Mouse (Mus musculus): Measurements from ENCODE around the gene Fam78b. TPM values are rescaled to one million over a fixed set of nuclear protein-coding genes. Genes with fewer than 3 reads are reported as not detected.
A peak's percentile ranks its signal among the peaks of the same experiment; 100 is the strongest.

Fam78b gene
- polyA plus RNA-seq, 1 experiment from 2014 or later, result 2.4 TPM

GRCm38 (mm10) chr1:167007341-167007740, 6.1 kb downstream of the Fam78b start:
- H3K27me3 ChIP-seq (replicated peaks; ENCODE audit: low read depth, poor library complexity, severe bottlenecking), result peaks cover 14% of the 10 kb centered on the region
- no peaks in the 10 kb centered on the region for H3K9me3 ChIP-seq
- H3K4me1 ChIP-seq, result peaks cover 30% of the 10 kb centered on the region
- DNase-seq (ENCODE audit: low spot score), result no peak
- H3K36me3 ChIP-seq (replicated peaks), result no peaks in the 10 kb centered on the region
- no peak overlapping the region for H3K4me3 ChIP-seq
- WGBS, result 85% methylated on average over 6 of the region's 6 CpGs
- H3K27ac ChIP-seq (replicated peaks), result no peak overlapping the region

GRCm38 (mm10) chr1:167010190-167010589, 9.0 kb downstream of the Fam78b start:
- DNase-seq (ENCODE audit: low spot score), result no peak
- Histone ChIP-seq H3K27me3 (replicated peaks; ENCODE audit: low read depth, poor library complexity, severe bottlenecking) (no peaks in the 10 kb centered on the region), H3K9me3 (no peaks in the 10 kb centered on the region), H3K4me3 (no peak overlapping the region), H3K27ac (replicated peaks) (no peak overlapping the region), H3K4me1 (peaks cover 26% of the 10 kb centered on the region), H3K36me3 (replicated peaks) (no peaks in the 10 kb centered on the region)
- 89% methylated on average over 9 of the region's 9 CpGs for WGBS

DNA sequence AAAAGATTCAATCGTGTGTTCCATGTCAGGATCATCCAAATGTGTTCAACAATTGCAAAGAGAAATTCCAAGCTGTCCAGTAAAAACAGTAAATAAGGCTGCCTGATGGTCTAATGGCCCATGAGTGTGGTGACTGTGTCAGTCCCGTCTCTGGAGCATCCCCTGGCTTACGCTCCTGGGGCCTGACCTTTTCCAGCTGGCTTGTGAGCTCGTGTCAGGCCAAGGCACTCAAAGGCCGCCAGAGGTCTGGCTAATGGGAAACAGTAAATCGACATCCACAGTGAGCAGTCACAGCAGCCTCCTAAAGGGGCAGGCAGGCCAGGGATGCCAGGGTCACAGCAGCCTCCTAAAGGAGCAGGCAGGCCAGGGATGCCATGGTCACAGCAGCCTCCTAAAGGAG, 10.1 kb downstream of the Fam78b start:
- Histone ChIP-seq H3K27ac (replicated peaks) (0 out of 2 replicates have a peak overlapping the region, but pooled peaks have one; percentile 4), H3K4me3 (no peak overlapping the region), H3K4me1 (peaks cover 30% of the 10 kb centered on the region), H3K36me3 (replicated peaks) (no peaks in the 10 kb centered on the region), H3K9me3 (no peaks in the 10 kb centered on the region), H3K27me3 (replicated peaks; ENCODE audit: low read depth, poor library complexity, severe bottlenecking) (no peaks in the 10 kb centered on the region)
- WGBS, result 26% methylated on average over 6 of the region's 6 CpGs
- DNase-seq (ENCODE audit: low spot score), result peak; percentile 27

DNA sequence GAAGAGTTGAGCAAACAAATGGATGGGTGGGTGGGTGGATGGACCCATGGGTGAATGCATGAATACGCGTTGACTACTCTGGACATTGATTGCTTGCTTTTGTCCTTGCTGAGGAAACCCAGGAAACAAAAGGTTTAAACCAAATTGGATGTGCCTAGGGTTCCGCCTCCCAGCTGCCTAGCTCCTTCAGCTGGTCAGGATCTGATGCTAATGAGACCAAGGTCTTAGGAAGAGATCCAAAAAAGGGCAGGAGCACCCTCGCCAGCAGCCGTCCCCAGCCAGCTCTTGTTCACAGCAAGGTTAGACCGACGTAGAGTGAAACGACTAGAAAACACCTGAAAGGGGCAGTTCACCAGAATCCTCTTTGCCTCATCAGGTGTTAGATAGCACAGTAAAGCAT, 11.4 kb downstream of the Fam78b start:
- Histone ChIP-seq H3K4me1 (peaks cover 35% of the 10 kb centered on the region), H3K27me3 (replicated peaks; ENCODE audit: low read depth, poor library complexity, severe bottlenecking) (no peaks in the 10 kb centered on the region), H3K36me3 (replicated peaks) (no peaks in the 10 kb centered on the region), H3K9me3 (no peaks in the 10 kb centered on the region), H3K27ac (replicated peaks) (no peak overlapping the region), H3K4me3 (no peak overlapping the region)
- WGBS, result 85% methylated on average over 8 of the region's 8 CpGs
- no peak for DNase-seq (ENCODE audit: low spot score)

- H3K9me3 ChIP-seq, result no peaks in the 10 kb centered on the region
- H3K27me3 ChIP-seq (replicated peaks; ENCODE audit: low read depth, poor library complexity, severe bottlenecking), result no peaks in the 10 kb centered on the region
- WGBS, result 57% methylated on average over 7 of the region's 7 CpGs
- H3K4me3 ChIP-seq, result no peak overlapping the region
- no peaks in the 10 kb centered on the region for H3K36me3 ChIP-seq (replicated peaks)
- H3K4me1 ChIP-seq, result peaks cover 35% of the 10 kb centered on the region
- H3K27ac ChIP-seq (replicated peaks), result no peak overlapping the region
- DNase-seq (ENCODE audit: low spot score), result peak; percentile 12
Measured at GRCm38 (mm10) chr1:167013234-167013864, 12.1 kb downstream of the Fam78b start.

- 60% methylated on average over 3 of the region's 3 CpGs for WGBS
- no peaks in the 10 kb centered on the region for H3K9me3 ChIP-seq
- H3K27ac ChIP-seq (replicated peaks), result no peak overlapping the region
- H3K4me3 ChIP-seq, result no peak overlapping the region
- DNase-seq (ENCODE audit: low spot score), result no peak
- H3K36me3 ChIP-seq (replicated peaks), result no peaks in the 10 kb centered on the region
- H3K27me3 ChIP-seq (replicated peaks; ENCODE audit: low read depth, poor library complexity, severe bottlenecking), result no peaks in the 10 kb centered on the region
- peaks cover 22% of the 10 kb centered on the region for H3K4me1 ChIP-seq
Measured at GRCm38 (mm10) chr1:167016269-167016668, 15.1 kb downstream of the Fam78b start.

DNA sequence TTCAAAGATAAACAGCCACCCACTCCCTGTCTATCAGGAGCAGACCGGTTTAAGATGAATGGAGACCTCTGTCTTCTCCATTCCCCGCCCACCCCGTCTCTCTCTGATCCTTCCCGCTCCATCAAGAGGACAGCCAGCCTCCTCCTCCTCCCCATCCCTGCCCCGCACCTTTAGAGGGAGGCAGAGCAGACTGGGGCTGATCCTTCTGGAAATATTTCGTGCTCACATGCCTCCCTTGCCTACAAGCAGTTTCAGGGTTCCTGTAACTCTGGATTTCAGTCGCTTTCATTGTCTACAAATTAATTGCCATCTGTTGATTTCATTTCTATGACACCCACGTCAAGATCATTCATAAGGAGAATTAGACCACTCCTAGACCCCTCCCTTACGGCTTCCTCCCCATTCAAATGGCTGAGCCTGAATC, 20.8 kb downstream of the Fam78b start:
- H3K27ac ChIP-seq (replicated peaks), result no peak overlapping the region
- no peaks in the 10 kb centered on the region for H3K27me3 ChIP-seq (replicated peaks; ENCODE audit: low read depth, poor library complexity, severe bottlenecking)
- no peak overlapping the region for H3K4me3 ChIP-seq
- H3K4me1 ChIP-seq, result peaks cover 13% of the 10 kb centered on the region
- H3K36me3 ChIP-seq (replicated peaks), result no peaks in the 10 kb centered on the region
- no peaks in the 10 kb centered on the region for H3K9me3 ChIP-seq
- DNase-seq (ENCODE audit: low spot score), result peak; percentile 12
- 48% methylated on average over 9 of the region's 9 CpGs for WGBS

DNA sequence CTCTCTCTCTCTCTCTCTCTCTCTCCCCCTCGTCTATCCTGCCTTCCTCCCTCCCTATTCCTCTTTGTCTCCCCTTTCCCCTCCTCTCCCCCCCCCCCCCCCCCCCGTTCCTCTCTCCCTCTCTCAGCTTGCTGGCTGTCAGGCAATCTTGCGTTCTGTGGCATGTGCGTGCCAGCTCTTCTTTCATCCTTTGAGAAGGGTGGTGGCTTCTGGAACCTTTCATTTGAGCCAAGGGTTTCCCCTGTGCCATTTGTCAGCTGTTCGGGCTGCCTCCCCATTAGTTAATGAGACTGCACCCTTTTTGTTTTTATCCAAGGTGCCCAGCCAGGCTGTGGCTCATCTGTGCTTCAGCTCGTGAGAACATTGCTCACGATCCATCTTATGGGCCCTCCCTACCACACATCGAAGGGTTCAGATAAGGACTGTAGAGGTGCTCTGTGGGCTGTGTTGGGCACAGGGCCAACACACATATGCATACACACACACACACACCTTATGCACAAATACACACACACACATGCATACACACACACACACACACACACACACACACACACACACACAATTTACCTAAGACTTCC, 21.4 kb downstream of the Fam78b start:
- Histone ChIP-seq H3K9me3 (no peaks in the 10 kb centered on the region), H3K4me3 (no peak overlapping the region), H3K27me3 (replicated peaks; ENCODE audit: low read depth, poor library complexity, severe bottlenecking) (no peaks in the 10 kb centered on the region), H3K36me3 (replicated peaks) (no peaks in the 10 kb centered on the region), H3K27ac (replicated peaks) (no peak overlapping the region), H3K4me1 (peaks cover 13% of the 10 kb centered on the region)
- no peak for DNase-seq (ENCODE audit: low spot score)
- WGBS, result 70% methylated on average over 7 of the region's 8 CpGs

- H3K27me3 ChIP-seq (replicated peaks; ENCODE audit: low read depth, poor library complexity, severe bottlenecking), result no peaks in the 10 kb centered on the region
- H3K4me1 ChIP-seq, result peaks cover 13% of the 10 kb centered on the region
- no peak overlapping the region for H3K4me3 ChIP-seq
- no peak for DNase-seq (ENCODE audit: low spot score)
- no peaks in the 10 kb centered on the region for H3K36me3 ChIP-seq (replicated peaks)
- no peaks in the 10 kb centered on the region; the same call in 1 of the 2 replicates for H3K9me3 ChIP-seq
- 86% methylated on average over 11 of the region's 11 CpGs for WGBS
- no peak overlapping the region for H3K27ac ChIP-seq (replicated peaks)
Measured at GRCm38 (mm10) chr1:167023794-167024193, 22.6 kb downstream of the Fam78b start.

DNA sequence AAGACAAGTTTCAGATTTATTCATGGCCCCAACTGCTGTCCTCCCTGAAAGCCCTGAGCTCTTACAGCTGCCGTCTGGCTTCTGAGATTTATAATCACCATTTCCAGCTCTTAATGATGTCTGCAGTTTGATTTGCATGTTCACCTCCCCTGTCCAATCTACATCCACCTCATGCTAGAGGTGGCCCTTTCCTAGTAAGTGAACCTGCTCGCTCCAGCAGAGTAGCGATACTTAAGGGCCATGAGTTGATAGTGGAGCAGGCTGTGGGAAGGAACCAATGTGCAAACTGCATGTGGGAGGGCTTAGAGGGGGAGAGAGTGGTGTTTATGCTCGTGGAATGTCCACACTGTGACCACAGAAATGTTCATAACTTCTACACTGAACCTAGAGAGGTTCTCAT, 23.7 kb downstream of the Fam78b start:
- Histone ChIP-seq H3K9me3 (no peaks in the 10 kb centered on the region; the same call in 1 of the 2 replicates), H3K27me3 (replicated peaks; ENCODE audit: low read depth, poor library complexity, severe bottlenecking) (no peaks in the 10 kb centered on the region), H3K4me3 (no peak overlapping the region), H3K27ac (replicated peaks) (no peak overlapping the region), H3K36me3 (replicated peaks) (no peaks in the 10 kb centered on the region), H3K4me1 (peaks cover 13% of the 10 kb centered on the region)
- WGBS, result 84% methylated on average over 4 of the region's 4 CpGs
- DNase-seq (ENCODE audit: low spot score), result no peak

GRCm38 (mm10) chr1:167032046-167032648, 30.9 kb downstream of the Fam78b start:
- no peaks in the 10 kb centered on the region for H3K27me3 ChIP-seq (replicated peaks; ENCODE audit: low read depth, poor library complexity, severe bottlenecking)
- no peaks in the 10 kb centered on the region for H3K4me1 ChIP-seq
- no peak overlapping the region for H3K4me3 ChIP-seq
- 61% methylated on average over 13 of the region's 13 CpGs for WGBS
- no peaks in the 10 kb centered on the region for H3K36me3 ChIP-seq (replicated peaks)
- H3K9me3 ChIP-seq, result no peaks in the 10 kb centered on the region; the same call in 1 of the 2 replicates
- DNase-seq (ENCODE audit: low spot score), result no peak
- H3K27ac ChIP-seq (replicated peaks), result no peak overlapping the region

DNA sequence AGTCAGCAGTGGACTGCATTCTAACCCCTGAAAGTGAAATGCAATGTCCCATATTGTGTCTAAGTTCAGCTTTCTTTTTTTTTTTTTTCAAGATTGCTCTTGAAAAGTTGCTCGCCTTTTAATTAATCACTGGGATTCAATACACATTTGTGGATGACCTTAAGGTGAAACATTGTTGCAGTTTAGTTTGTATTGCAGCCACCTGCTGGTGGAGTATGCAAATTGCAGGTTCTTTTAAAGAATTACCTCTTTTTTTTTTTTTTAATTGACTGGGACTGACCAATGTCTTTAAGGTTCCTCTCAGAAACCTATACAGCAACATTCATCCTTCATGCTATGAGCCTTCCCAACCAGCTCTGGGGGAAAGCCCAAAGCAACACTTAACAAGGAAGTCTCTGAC, 33.2 kb downstream of the Fam78b start:
- peaks cover 9% of the 10 kb centered on the region for H3K4me1 ChIP-seq
- H3K36me3 ChIP-seq (replicated peaks), result no peaks in the 10 kb centered on the region
- no peaks in the 10 kb centered on the region for H3K27me3 ChIP-seq (replicated peaks; ENCODE audit: low read depth, poor library complexity, severe bottlenecking)
- no peaks in the 10 kb centered on the region for H3K9me3 ChIP-seq
- no peak overlapping the region for H3K4me3 ChIP-seq
- no peak for DNase-seq (ENCODE audit: low spot score)
- no peak overlapping the region for H3K27ac ChIP-seq (replicated peaks)
- WGBS, result 78% methylated on average over 1 of the region's 1 CpGs

- no peaks in the 10 kb centered on the region for H3K36me3 ChIP-seq (replicated peaks)
- no peak overlapping the region for H3K4me3 ChIP-seq
- H3K9me3 ChIP-seq, result no peaks in the 10 kb centered on the region
- no peak for DNase-seq (ENCODE audit: low spot score)
- 88% methylated on average over 6 of the region's 6 CpGs for WGBS
- H3K4me1 ChIP-seq, result peaks cover 20% of the 10 kb centered on the region
- no peaks in the 10 kb centered on the region for H3K27me3 ChIP-seq (replicated peaks; ENCODE audit: low read depth, poor library complexity, severe bottlenecking)
- no peak overlapping the region for H3K27ac ChIP-seq (replicated peaks)
Measured at GRCm38 (mm10) chr1:167042558-167042957, 41.3 kb downstream of the Fam78b start.
